Mouse (Mus musculus) neural tube, embryonic 12.5 days (tissue): ENCODE measurements around the gene Krtap31-2. TPM values are rescaled to one million over a fixed set of nuclear protein-coding genes. Genes with fewer than 3 reads are reported as not detected.

Experiments
- ATAC-seq: fragments of 200-750 bp; cut with Nextera tagmentation; 2 replicates; pipeline ENCODE4 v1.8.0; 2017; ENCODE audit warnings: low read depth, mild to moderate bottlenecking, moderate TSS enrichment, moderate library complexity; ENCODE audit not compliant: low FRiP score
- H3K27ac ChIP-seq: fragments of 300-500 bp; sonication (generic); 2 replicates; pipeline ENCODE4 v1.5.1; 2016
- H3K27me3 ChIP-seq: fragments of 300-500 bp; sonication (generic); replicated peaks from 2 replicates; pipeline ENCODE4 v1.6.1; 2016; ENCODE audit warnings: mild to moderate bottlenecking
- H3K36me3 ChIP-seq: fragments of 300-500 bp; sonication (generic); 2 replicates; pipeline ENCODE4 v1.6.1; 2016; ENCODE audit warnings: mild to moderate bottlenecking
- H3K4me1 ChIP-seq: fragments of 300-500 bp; sonication (generic); 2 replicates; pipeline ENCODE4 v1.6.1; 2016
- H3K4me2 ChIP-seq: fragments of 300-500 bp; sonication (generic); replicated peaks from 2 replicates; pipeline ENCODE4 v1.6.1; 2016; ENCODE audit warnings: mild to moderate bottlenecking
- H3K4me3 ChIP-seq: fragments of 300-500 bp; sonication (generic); 2 replicates; pipeline ENCODE4 v1.5.1; 2016
- H3K9ac ChIP-seq: fragments of 300-500 bp; sonication (generic); 2 replicates; pipeline ENCODE4 v1.6.1; 2016; ENCODE audit warnings: mild to moderate bottlenecking
- H3K9me3 ChIP-seq: fragments of 300-500 bp; sonication (generic); 2 replicates; pipeline ENCODE4 v1.6.1; 2016; ENCODE audit warnings: mild to moderate bottlenecking
- WGBS: fragments of 180-500 bp; shearing (Covaris S2); methylation state at CpG from one replicate; pipeline ENCODE4 v1.1.7; 2016; 5-methylcytosine and 5-hydroxymethylcytosine counted together
- polyA plus RNA-seq: library from polyadenylated mRNA; unstranded; fragments of >200 nt; fragmentation: Nextera tagmentation; extraction: Ambion mirVana; gene quantifications from 2 replicates; pipeline ENCODE4 v1.2.1, GENCODE M21; 2016

Gene Krtap31-2
- polyA plus RNA-seq: not detected in 2 replicates

- no peak for ATAC-seq
- H3K4me3 ChIP-seq: no peak within 1 kb of the TSS
- H3K9me3 ChIP-seq: no peaks in the 10 kb centered on the region
- H3K9ac ChIP-seq: no peak within 1 kb of the TSS
- no peaks in the 10 kb centered on the region for H3K27me3 ChIP-seq
- no peaks in the 10 kb centered on the region for H3K36me3 ChIP-seq
- no peak within 1 kb of the TSS for H3K27ac ChIP-seq
- 98% methylated on average over 1 of the region's 1 CpGs for WGBS
- H3K4me1 ChIP-seq: no peaks in the 10 kb centered on the region
- no peak within 1 kb of the TSS for H3K4me2 ChIP-seq
Observed at GRCm38 (mm10) chr11:99935991-99936390, at the start of gene Krtap31-2. Gene Krtap31-2 (plus strand): TSS chr11:99936291.

DNA sequence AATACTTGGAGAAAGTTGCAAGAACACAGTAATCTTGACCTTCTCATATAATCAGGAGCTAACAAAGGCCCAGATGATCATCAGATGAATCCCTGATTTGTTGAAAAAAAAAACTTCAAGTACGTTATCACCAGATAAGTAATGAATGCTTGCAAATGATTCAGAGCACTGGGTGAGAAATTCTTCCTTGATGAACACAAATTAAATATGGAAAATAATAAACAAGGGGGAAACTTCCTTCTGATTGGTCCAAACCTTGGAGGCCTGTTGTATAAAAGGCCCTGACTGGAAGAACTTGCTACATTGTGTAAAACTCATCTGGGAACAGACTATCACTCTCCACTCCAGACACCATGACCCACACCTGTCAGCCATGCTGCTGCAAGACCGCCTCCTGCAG is 28.5 kb upstream of the Krtap31-2 start, which contains the start of gene Krtap31-1:
Gene Krtap31-1, plus strand, starts transcription at position 301 of the 400 bp plus-strand sequence.
- Histone ChIP-seq H3K9ac (no peak within 1 kb of the TSS), H3K4me2 (no peak within 1 kb of the TSS), H3K4me3 (no peak within 1 kb of the TSS), H3K9me3 (no peaks in the 10 kb centered on the region), H3K36me3 (no peaks in the 10 kb centered on the region), H3K27ac (no peak within 1 kb of the TSS), H3K27me3 (no peaks in the 10 kb centered on the region), H3K4me1 (no peaks in the 10 kb centered on the region)
- no peak for ATAC-seq
- 92% methylated on average over 2 of the region's 2 CpGs for WGBS

- Histone ChIP-seq H3K4me3 (no peak within 1 kb of the TSS), H3K4me1 (no peaks in the 10 kb centered on the region), H3K27ac (no peak within 1 kb of the TSS), H3K36me3 (no peaks in the 10 kb centered on the region), H3K9me3 (no peaks in the 10 kb centered on the region), H3K27me3 (no peaks in the 10 kb centered on the region), H3K9ac (no peak within 1 kb of the TSS), H3K4me2 (no peak within 1 kb of the TSS)
- 92% methylated on average over 3 of the region's 3 CpGs for WGBS
- ATAC-seq: no peak
Observed at GRCm38 (mm10) chr11:99914451-99914850, 21.6 kb upstream of the Krtap31-2 start, which contains the start of gene Gm11565. Gene Gm11565 (plus strand): TSS chr11:99914751.

DNA sequence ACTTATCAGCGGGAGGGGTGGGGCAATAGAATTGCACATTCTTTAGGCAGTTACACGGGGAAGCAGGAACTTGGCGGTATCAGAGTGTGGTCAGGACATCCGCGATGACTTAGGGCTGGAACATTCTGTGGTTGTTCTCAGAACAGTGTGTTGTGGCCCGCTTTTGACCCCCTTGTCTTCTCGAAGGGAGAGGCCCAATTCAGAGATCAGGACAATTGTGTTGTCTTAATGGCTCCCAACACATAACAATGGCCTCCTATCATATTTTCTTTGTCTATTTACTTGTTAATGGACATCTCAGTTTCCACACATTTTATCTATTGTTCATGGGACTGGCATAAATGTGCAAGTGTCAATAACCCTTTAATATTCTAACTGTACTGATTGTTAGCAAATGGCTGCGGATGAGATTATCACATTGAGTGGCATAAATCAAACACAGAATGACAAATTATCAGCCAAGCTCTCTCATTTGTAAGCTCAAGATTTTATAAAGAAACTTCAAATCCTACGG is 1.7 kb downstream of the Krtap31-2 start:
- no peaks in the 10 kb centered on the region for H3K36me3 ChIP-seq
- no peak overlapping the region for H3K4me2 ChIP-seq
- H3K27ac ChIP-seq: no peak overlapping the region
- WGBS: 85% methylated on average over 9 of the region's 9 CpGs
- H3K27me3 ChIP-seq: no peaks in the 10 kb centered on the region
- H3K4me3 ChIP-seq: no peak overlapping the region
- no peaks in the 10 kb centered on the region for H3K9me3 ChIP-seq
- no peaks in the 10 kb centered on the region for H3K4me1 ChIP-seq
- no peak overlapping the region for H3K9ac ChIP-seq
- no peak for ATAC-seq

- no peak within 1 kb of the TSS for H3K4me3 ChIP-seq
- H3K36me3 ChIP-seq: no peaks in the 10 kb centered on the region
- no peak within 1 kb of the TSS for H3K9ac ChIP-seq
- H3K27me3 ChIP-seq: no peaks in the 10 kb centered on the region
- no peaks in the 10 kb centered on the region for H3K4me1 ChIP-seq
- no peak for ATAC-seq
- 91% methylated on average over 2 of the region's 2 CpGs for WGBS
- no peaks in the 10 kb centered on the region for H3K9me3 ChIP-seq
- no peak within 1 kb of the TSS for H3K27ac ChIP-seq
- no peak within 1 kb of the TSS for H3K4me2 ChIP-seq
Observed at GRCm38 (mm10) chr11:99948175-99948574, 12.1 kb downstream of the Krtap31-2 start, which contains the start of gene Krtap9-5. Gene Krtap9-5 (plus strand): TSS chr11:99948475.

GRCm38 (mm10) chr11:99964213-99964612 is 28.1 kb downstream of the Krtap31-2 start:
- Histone ChIP-seq H3K9me3 (no peaks in the 10 kb centered on the region), H3K9ac (no peak overlapping the region), H3K4me1 (no peaks in the 10 kb centered on the region), H3K4me2 (no peak overlapping the region), H3K27me3 (no peaks in the 10 kb centered on the region), H3K27ac (no peak overlapping the region), H3K4me3 (no peak overlapping the region), H3K36me3 (no peaks in the 10 kb centered on the region)
- WGBS: 43% methylated on average over 6 of the region's 6 CpGs
- no peak for ATAC-seq

GRCm38 (mm10) chr11:99965961-99966360 is 29.9 kb downstream of the Krtap31-2 start:
- Histone ChIP-seq H3K36me3 (no peaks in the 10 kb centered on the region), H3K27ac (no peak overlapping the region), H3K4me2 (no peak overlapping the region), H3K9me3 (no peaks in the 10 kb centered on the region), H3K4me1 (no peaks in the 10 kb centered on the region), H3K27me3 (no peaks in the 10 kb centered on the region), H3K4me3 (no peak overlapping the region), H3K9ac (no peak overlapping the region)
- 59% methylated on average over 2 of the region's 2 CpGs for WGBS
- no peak for ATAC-seq

GRCm38 (mm10) chr11:99978953-99979352 is 42.9 kb downstream of the Krtap31-2 start, which contains the start of gene Krtap29-1:
Gene Krtap29-1 (minus strand): TSS chr11:99979053.
- no peaks in the 10 kb centered on the region for H3K4me1 ChIP-seq
- ATAC-seq: no peak
- 0 out of 2 replicates have a peak, but pooled peaks cover 4% of the 10 kb centered on the region for H3K9me3 ChIP-seq
- H3K27ac ChIP-seq: no peak within 1 kb of the TSS
- no peaks in the 10 kb centered on the region for H3K36me3 ChIP-seq
- H3K4me2 ChIP-seq: no peak within 1 kb of the TSS
- H3K4me3 ChIP-seq: no peak within 1 kb of the TSS
- no peaks in the 10 kb centered on the region for H3K27me3 ChIP-seq
- H3K9ac ChIP-seq: no peak within 1 kb of the TSS
- 59% methylated on average over 5 of the region's 5 CpGs for WGBS

DNA sequence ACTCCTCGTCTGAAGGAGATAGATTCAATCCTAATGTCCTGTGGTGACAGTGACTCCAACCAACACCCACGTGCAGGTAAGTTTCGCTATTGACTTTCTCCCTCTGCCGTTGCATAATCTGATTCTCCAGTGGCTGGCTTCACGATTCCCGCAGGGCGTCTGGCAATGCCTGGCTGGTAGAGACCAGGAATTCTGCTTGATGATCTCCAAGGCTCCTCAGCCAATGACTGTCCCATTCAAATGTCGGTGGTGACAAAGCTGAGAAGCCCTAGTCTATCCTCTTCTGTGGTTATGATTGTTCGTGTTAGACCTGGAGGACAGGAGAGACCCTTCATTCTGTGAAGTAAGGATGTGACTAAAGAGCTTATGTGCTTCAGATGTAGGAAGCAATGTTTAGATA is 46.6 kb downstream of the Krtap31-2 start:
- Histone ChIP-seq H3K4me1 (no peaks in the 10 kb centered on the region), H3K9me3 (no peaks in the 10 kb centered on the region), H3K9ac (no peak overlapping the region), H3K27me3 (no peaks in the 10 kb centered on the region), H3K27ac (no peak overlapping the region), H3K4me2 (no peak overlapping the region), H3K4me3 (no peak overlapping the region), H3K36me3 (no peaks in the 10 kb centered on the region)
- WGBS: 89% methylated on average over 9 of the region's 9 CpGs
- ATAC-seq: no peak

DNA sequence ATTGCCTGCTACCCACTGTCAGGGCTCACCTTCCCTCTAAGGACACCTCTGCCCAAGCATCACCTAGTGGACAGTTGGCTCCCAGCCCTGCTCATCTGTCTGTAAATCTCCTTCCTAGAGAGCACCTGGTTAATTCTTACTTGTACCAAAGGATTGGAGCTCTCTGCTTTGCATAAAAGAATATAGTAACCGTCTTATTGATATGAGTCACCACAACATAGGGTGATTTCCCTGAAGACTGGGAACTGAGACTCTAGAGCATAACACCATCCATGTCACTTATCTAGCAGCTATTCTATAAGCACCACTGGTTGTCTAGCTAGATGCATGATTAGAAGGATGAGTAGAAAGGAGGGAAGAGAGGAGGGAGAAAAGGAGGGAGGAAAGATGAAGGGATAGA is 47.4 kb downstream of the Krtap31-2 start:
- Histone ChIP-seq H3K9me3 (no peaks in the 10 kb centered on the region), H3K9ac (no peak overlapping the region), H3K4me1 (no peaks in the 10 kb centered on the region), H3K27ac (no peak overlapping the region), H3K4me3 (no peak overlapping the region), H3K36me3 (no peaks in the 10 kb centered on the region), H3K27me3 (no peaks in the 10 kb centered on the region), H3K4me2 (no peak overlapping the region)
- no peak for ATAC-seq
- 90% methylated on average over 1 of the region's 1 CpGs for WGBS

GRCm38 (mm10) chr11:99985291-99986092 is 49.4 kb downstream of the Krtap31-2 start:
- H3K4me2 ChIP-seq: no peak overlapping the region
- no peak overlapping the region for H3K27ac ChIP-seq
- no peaks in the 10 kb centered on the region for H3K36me3 ChIP-seq
- H3K9me3 ChIP-seq: no peaks in the 10 kb centered on the region
- no peak overlapping the region for H3K4me3 ChIP-seq
- H3K4me1 ChIP-seq: no peaks in the 10 kb centered on the region
- H3K27me3 ChIP-seq: no peaks in the 10 kb centered on the region
- 86% methylated on average over 20 of the region's 20 CpGs for WGBS
- no peak for ATAC-seq
- no peak overlapping the region for H3K9ac ChIP-seq

- H3K4me1 ChIP-seq: no peaks in the 10 kb centered on the region
- H3K27me3 ChIP-seq: no peaks in the 10 kb centered on the region
- no peaks in the 10 kb centered on the region for H3K36me3 ChIP-seq
- WGBS: 82% methylated on average over 8 of the region's 8 CpGs
- H3K9ac ChIP-seq: no peak within 1 kb of the TSS
- no peak within 1 kb of the TSS for H3K4me3 ChIP-seq
- H3K4me2 ChIP-seq: no peak within 1 kb of the TSS
- ATAC-seq: no peak
- H3K27ac ChIP-seq: no peak within 1 kb of the TSS
- no peaks in the 10 kb centered on the region for H3K9me3 ChIP-seq
Observed at GRCm38 (mm10) chr11:99986180-99986647, 50.1 kb downstream of the Krtap31-2 start, which contains the start of gene Krtap16-1. Gene Krtap16-1 (minus strand): TSS chr11:99986597.
